Mouse (Mus musculus) layer of hippocampus, postnatal 14 days (tissue): ENCODE data around the gene Pax7. TPM values are rescaled to one million over a fixed set of nuclear protein-coding genes. Genes with fewer than 3 reads are reported as not detected.
A peak's percentile ranks its signal among the peaks of the same experiment; 100 is the strongest.

ENCODE experiments used
- DNase-seq, 2 experiments: peaks; one replicate each; pipeline ENCODE4 v3.0.0; 2021 to 2022; ENCODE audit warnings: low spot score in 2 of 2, mixed read lengths in 1 of 2
- total RNA-seq, 2 experiments: library from RNA; stranded (reverse); gene quantifications; 2 replicates each; pipeline ENCODE4 v1.2.3; 2021

Gene Pax7
- total RNA-seq, 2 experiments from 2014 or later: 0.07 TPM; not detected in 1

DNA sequence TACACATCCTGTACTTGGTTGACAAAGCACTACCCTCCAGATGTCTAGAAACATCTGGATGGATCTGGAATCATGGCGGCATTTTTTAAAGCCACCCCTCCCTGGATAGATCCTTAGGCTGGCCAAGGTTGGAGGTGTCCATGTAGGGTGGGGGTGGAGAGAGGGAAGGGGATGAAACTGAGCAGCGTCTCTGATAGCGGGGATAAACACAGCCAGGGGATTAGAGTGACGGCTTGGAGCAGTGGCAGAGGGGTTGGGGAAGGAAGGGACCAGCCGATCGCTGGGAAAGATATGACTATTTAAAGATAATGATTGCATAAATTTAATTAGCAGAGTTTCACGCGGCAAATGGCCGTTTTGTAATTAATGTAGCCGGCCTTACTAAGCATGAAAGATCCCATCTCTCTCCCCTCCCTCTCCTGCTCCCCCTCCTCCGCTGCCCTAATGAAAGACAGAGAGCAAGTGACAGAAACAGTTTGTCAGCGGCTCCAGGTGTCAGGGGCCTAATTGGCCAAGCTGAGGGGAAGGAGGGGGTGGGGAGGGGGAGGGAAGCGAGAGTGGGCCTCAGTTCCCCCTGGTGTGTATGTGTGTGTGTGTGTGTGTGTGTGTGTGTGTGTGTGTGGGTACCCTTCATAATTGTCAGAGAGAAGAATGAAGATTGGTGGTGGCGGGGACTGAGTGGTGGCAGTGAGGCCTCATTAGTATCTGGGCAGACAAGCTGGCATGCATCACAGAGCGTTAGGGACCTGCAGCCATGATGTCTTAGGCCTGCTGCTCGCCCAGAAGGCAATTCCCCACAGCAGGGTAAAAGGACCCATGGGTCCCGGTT lies 74.6 kb downstream of the Pax7 start:
- DNase-seq: no peak

DNA sequence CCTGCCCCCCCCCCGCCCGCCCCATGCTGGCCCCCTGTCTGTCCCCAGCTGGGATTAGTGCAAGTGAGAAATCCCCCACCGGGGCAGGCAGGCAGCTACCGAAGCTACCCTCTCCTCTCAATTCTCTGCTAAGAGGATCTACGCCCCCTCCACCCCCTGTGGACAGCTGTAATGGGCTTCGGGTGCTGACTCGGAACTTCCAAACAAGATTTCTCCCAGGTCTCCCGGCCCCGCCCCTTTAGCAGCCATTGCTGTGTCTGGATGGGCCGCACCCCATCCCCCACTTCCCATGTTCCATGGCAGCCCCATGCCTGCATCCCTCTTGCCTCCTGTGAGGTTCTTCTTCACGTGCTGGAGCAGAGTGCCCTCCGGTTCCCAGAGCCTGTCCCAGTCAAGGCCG lies 76.4 kb downstream of the Pax7 start:
- DNase-seq: no peak

- no peak for DNase-seq
Measured at GRCm38 (mm10) chr4:139754148-139754710, 79.1 kb downstream of the Pax7 start.

- no peak for DNase-seq
Measured at GRCm38 (mm10) chr4:139750926-139751325, 82.4 kb downstream of the Pax7 start.

DNA sequence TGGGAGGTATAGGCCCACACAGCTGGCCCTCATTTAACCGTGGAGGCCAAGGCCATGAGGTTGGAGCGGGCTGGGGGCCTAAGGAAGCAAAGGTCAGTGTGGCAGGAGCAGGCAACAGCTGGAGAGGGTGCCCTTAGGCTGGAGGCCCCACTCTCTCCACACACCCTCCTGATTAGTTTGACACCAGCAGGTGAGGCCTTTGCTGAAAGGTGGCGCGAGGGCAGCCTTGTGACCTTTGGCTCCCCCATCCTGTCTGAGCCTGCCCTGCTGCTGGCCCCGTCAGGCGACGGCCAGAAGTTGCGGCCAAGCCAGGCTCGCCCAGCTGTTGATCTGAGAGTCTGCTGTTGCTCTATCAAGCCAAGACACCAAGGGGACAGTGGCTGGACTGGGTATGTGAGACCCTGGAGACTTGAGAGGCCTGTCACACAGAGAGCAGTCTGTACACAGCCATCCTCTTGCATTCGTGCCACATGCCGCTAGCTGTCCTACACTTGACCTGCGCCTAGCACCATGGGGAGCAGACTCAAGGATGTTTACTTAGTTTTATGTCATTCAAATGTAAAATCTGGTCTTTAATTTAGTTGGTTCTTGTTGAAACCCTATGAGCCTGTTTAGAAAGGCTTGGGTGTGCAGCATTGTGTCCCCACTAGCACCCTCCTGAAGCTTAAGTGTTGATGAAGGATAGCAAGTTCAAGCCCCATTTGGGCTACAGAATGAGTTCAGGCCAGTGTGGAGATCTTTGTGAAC lies 86.0 kb downstream of the Pax7 start:
- DNase-seq: no peak

DNA sequence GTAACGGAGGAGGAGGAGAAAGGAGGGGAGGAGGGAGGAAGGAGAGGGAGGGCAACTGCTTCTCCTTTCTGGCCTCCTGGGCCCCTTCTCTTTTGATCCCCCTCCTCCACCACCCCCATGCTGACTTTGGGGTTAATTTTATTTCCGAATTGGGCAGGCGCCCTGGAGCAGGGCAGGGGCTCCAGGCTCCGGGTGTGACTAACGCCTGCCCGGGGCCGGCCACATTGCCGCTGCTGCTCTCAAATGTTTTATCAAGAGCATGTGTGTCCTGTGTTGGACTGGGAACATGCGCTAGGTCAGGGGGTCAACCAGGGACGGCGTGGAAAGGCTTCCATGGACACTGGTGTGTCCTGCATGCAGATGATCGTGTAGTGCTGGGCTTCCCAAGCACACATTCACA lies 87.2 kb downstream of the Pax7 start:
- no peak for DNase-seq

- no peak for DNase-seq
Measured at GRCm38 (mm10) chr4:139744765-139745395, 88.4 kb downstream of the Pax7 start.

DNA sequence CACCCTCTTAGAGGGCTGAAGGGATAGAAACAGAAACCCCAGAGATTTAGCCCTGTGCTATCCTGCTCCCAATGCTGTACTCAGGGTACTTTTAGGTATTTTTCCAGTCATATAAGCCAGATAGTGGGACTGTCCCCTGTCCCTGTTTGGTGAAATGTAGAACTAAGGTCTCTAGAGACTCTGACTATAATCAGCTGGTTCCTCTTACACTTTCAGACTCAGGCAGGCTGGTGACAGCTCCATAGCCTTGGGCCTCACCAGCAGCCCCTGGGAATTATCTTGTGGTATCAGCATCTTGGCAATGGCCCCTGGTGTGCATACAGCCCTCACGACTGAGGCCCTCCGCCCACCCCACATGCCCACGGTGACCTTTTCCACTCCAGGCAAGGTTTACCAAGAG lies 89.7 kb downstream of the Pax7 start:
- no peak for DNase-seq

DNA sequence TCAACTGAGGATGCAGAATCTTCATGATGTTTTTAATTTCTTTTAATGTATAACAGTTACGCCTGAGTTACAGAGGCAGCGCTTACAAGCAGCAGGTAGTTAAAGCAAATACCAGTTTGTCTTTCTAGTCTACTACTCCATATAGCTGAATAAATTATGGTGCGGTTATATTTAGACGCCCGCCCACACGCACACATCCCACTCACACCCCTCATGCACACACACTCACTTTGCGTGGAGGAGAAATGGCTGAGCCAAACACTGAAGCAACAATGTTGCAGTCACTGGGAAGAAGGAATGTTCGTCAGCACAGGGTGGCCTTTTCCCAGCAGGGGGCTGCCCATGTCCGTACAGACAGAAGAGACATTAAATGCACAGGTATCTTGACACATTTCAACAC lies 96.3 kb downstream of the Pax7 start:
- DNase-seq: peak in 1 of 2 experiments; percentile 12

DNA sequence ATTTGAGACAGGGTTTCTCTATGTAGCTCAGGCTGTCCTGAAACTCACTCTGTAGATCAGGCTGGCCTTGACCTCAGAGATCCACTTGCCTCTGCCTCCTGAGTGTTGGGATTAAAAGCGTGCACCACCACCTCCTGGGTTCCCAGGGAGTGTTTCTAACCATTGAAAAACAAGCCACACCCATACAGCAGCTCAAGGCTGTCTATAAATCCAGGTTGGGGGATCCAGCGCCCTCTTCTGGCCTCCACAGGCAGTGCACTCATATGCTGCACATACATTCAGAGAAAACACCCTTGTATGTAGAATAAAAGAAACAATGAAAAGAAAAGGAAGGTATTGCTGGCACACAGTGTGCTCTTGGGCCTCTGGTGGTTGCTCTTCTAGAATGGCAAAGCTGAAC lies 106.2 kb downstream of the Pax7 start:
- DNase-seq: no peak

DNA sequence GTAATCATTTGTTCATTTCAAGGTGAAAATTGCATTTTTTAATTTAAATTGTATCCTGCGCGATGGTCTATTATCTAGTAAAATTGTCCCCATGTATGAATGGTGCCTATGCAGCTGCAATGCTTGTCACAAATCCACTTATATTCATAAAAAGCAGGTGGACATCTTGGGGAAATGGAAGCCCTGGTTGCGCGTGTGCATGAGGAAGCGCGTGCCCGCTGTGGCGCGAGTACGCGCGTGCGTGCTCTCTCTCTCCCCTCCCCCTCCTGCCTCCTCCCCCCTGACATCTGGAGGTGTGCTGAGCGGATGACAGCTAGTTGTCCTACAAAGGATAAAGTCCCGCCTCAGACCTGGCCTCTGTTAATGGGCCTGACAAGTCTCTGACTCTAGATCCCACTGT lies 107.9 kb downstream of the Pax7 start:
- DNase-seq: no peak

DNA sequence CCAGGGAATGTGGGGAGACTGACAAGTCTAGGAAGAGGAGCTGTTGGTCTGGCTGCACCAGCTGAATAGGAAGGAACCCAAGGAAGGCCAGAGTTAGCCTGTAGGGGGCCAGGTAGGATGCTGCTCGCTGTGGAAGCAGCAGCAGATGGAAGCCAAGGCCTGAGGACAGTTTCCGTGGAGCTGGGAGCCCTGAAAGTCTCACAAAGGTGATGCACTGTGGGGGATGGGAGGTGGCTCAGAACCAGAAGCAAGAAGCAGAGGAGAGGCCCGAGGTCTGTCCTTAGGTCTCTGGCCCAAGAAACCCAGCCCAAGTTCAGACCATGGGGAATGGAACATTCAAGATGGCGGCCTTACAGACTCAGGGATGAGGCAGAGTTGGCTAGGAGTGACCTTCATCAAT lies 109.0 kb downstream of the Pax7 start:
- no peak for DNase-seq

- DNase-seq: no peak
Measured at GRCm38 (mm10) chr4:139718978-139719377, 114.3 kb downstream of the Pax7 start.

DNA sequence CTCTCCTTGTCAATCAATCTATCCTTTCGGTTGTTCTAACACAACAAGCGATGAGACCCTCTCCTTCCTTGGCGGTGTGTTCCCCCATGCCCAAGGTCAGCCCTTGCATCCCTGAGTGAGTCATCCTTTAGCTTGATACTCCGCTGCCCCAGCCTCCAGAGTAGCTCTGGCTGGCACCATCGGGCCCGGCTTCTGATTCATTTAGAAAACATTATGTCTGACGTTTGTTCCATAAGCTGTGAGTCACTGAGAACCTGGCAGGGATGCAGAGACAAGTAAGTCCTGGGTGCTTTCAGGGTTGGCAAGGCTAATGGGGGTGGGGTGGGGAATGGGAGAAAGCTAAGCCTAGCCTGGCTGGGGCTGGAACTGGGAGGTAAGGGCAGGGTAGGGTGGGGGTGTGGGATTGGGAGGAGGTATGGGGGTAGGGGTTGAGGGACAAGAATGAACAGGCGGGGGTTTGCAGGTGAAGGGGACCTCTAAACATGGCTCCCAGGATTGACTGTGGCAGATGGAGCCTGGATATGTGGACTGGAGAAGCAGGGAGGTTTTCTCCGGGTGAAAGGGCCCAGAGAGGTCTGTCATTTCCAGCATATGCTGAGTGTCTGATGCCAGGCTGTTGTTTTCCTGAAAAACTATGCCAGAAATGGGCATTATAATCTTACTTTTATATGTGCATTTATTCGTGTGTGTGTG lies 116.7 kb downstream of the Pax7 start:
- peak; percentile 11 to 37 for DNase-seq

DNA sequence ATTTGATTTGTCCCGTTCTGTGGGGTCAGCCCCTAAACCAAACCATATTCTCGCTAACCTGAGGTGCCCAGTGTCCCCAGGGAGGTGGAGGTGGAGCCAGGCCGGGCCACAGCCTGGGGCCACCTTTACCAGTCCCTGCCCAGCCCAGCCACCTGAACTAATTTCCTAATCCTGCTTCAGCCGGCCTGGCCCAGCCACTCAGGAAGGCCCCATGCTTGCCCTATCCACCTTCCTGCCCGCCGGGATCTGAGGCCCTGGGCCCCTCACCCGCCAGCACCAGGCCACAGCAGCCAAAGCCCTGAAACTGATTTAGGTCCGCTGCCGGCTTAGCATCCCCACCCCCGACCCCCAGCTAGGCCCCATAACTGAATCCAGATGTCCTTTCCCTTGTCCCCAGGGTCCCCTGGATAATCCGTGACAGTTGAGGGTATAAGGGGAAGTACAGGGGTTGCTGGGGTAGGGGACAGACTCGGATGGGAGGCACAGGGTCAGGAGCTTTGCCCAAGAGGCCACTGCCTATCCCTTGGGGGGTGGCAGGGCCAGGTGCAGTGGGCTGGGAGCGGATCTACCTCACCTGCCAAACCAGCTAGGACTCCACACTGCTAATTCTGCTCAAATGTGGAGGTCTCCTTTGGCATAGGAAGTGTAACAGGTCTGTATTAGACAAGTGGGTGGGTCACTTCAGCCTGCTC lies 117.9 kb downstream of the Pax7 start:
- DNase-seq: no peak

DNA sequence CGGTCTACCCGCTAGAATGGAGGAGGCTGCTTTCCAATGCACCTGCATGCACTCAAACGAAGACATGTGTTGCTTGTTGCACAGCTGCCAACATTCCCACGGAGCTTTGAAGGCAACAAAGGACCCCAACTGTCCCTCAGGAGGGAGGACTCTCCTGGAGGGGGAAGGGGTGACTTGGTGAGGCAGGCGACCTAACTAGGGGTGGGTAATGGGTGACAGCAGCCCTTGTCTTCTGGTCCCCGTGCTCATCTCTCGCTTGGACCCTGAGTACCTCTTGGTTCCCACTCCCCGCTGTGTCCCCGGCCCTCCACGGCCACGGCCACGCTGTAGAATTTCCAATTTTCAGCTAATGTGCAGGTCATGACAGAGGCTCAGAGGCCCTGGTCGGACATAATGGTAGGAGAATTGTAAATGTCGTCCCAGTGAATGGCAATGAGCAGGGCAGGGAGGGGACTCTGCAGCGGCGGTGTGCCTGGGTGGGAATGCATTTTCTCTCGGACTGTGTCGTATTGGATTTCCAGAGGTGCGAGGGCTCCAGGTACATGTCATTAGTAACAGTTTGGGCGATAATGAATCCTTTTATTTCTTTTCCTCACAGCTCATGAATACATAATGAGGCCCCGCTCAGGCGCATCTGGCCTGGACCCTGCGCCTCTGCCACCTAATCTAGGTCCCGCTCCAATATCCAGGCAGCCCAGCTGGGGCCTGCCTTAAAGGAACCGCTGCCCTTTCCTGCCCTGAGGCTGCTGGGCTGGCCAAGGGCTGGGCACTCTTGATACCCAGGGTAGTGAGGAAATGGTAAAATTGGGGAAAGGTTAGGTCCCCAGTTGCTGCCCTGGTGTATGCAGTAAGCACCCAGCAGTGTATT lies 122.6 kb downstream of the Pax7 start:
- no peak for DNase-seq

- no peak for DNase-seq
Measured at GRCm38 (mm10) chr4:139705986-139706385, 127.3 kb downstream of the Pax7 start.

DNA sequence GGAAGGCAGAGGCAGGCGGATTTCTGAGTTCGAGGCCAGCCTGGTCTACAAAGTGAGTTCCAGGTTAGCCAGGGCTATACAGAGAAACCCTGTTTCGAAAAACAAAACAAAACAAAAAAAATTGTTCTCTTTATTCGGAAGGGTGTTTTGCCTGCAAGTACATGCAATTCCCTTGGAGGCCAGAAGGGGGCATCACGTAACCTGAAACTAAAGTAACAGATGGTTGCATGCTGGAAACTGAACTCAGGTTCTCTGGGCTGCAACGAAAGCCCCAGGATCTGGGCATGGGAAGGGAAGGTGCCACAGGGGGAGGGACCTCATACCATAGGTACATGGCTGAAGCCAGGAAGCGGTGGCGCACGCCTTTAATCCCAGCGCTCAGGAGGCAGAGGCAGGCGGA lies 129.9 kb downstream of the Pax7 start:
- no peak for DNase-seq

DNA sequence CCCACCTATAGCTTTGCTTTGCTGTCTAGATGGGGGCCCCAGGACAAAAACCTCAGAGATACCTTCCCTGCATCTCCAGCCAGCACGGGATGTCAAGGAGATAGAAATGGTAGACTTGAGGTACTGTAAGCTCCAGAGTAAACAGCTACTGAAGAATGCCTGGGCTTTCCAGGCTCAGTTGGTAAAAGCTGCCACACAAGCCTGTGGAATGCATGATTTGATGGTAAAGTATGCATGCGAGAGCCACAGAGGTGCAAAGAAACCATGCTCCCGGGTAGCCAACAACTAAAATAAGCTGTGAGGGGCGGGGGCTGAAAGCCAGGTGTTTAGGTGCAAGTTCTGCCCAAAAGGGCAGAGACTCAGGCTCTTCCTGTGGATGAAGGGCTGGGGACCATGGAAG lies 130.4 kb downstream of the Pax7 start:
- no peak for DNase-seq

DNA sequence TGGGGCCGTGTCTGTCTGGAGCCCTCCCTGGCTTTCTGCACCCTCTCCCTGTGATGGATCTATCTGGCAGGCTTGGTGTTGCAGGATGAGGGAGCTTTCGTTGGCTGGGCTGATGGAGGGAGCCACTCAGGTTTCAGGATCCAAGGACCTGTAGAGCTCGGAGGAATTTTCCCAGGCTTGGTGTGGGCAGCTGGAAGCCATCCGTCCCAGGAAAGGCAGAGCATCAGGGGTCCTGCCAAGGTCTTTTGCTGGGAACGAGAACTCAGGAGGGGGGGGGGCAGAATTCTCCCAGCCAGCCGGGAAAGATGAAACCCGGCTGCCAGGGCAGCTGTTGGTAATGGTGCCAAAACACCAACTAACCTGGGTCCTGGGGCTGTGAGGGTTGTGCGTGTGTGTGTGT lies 134.7 kb downstream of the Pax7 start:
- no peak for DNase-seq
